ENCODE assay signal across 8 mouse cellular contexts in the genomic region with DNA sequence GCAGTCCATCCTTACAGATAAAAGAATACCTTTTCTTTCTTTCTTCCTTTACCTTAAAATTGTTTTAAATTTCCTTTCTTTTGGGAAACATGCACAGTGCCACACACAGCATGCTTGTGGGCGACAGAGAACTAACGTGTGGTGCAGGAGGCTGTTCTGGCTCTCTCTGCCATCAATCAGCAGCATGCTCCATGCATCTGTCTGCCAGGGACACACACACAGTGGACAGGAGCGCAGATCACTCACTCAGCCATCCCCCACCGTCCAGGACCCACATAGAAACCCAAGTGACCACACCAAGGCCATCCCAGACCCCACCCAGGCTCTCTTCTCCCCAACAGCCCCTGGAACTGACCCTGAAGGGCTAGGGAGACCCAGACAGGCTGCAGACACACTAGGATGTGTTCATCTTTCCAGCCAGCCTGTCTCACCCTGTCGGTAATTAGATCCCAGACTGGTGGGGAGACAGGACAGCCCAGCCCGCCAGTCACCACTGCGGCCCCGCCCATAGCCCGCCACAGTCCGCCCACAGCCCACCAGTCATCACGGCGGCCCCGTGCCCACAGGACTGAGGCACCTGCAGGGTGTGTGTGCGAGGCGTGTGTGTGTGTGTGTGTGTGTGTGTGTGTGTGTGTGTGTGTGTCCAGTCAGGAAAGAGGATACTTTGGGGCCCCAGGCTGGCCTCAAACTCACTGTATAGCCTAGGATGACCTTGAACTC. TPM values are rescaled to one million over a fixed set of nuclear protein-coding genes. Genes with fewer than 3 reads are reported as not detected.
DNase-seq lines count a peak whose midpoint lies in the region; ATAC-seq and TF ChIP-seq lines count a peak whose summit lies in the region.

No protein-coding gene starts in this region.

- no peaks in the 10 kb centered on the region for H3K36me3 ChIP-seq in thymus, adult 2 months (ENCODE audit: control insufficient read depth, insufficient read depth, low read length)
- H3K36me3 ChIP-seq in limb, embryonic 10.5 days, result no peaks in the 10 kb centered on the region
- H3K36me3 ChIP-seq in neural tube, embryonic 14.5 days (ENCODE audit: control insufficient read depth, insufficient read depth, low read length), result no peaks in the 10 kb centered on the region

- TF ChIP-seq CTCF in thymus, adult 2 months (IDR thresholded peaks at IDR 0.05; ENCODE audit: borderline replicate concordance, control insufficient read depth, extremely low read depth, insufficient read depth, low read length, poor library complexity), result no peak

- TF ChIP-seq POLR2A in thymus, adult 2 months (IDR thresholded peaks at IDR 0.05; ENCODE audit: control insufficient read depth, extremely low read depth, insufficient read depth, low read length, poor library complexity), result no peak

- H3K4me1 ChIP-seq in thymus, adult 2 months (replicated peaks; ENCODE audit: control insufficient read depth, insufficient read depth, low read length), result peaks cover 39% of the 10 kb centered on the region
- H3K4me1 ChIP-seq in limb, embryonic 10.5 days, result peaks cover 78% of the 10 kb centered on the region
- peaks cover 40% of the 10 kb centered on the region for H3K4me1 ChIP-seq in neural tube, embryonic 14.5 days (ENCODE audit: control insufficient read depth, insufficient read depth, low read length)

- WGBS in thymus, adult 2 months, result 17% methylated on average over 15 of the region's 15 CpGs
- 13% methylated on average over 14 of the region's 15 CpGs for WGBS in limb, embryonic 10.5 days
- 8% methylated on average over 10 of the region's 15 CpGs for WGBS in neural tube, embryonic 14.5 days

- peak; percentile 30 for DNase-seq in adrenal gland, postnatal 10 days
- DNase-seq in adrenal gland, adult 18-20 months (ENCODE audit: low spot score in 2 of 2), result no peak
- peak; percentile 55 for DNase-seq in thymus, postnatal 4 days
- DNase-seq in thymus, adult 2 months, result no peak
- peak; percentile 65 for DNase-seq in limb, embryonic 10.5 days (ENCODE audit: low spot score)
- no peak for DNase-seq in cerebellum, adult 11-12 months
- DNase-seq in gastrocnemius, postnatal 25 days, result no peak

- H3K9me3 ChIP-seq in limb, embryonic 10.5 days (replicated peaks), result no peaks in the 10 kb centered on the region
- no peaks in the 10 kb centered on the region for H3K9me3 ChIP-seq in neural tube, embryonic 14.5 days (ENCODE audit: control insufficient read depth, low read length)

- peak; percentile 44; the same call in 1 of the 2 replicates for ATAC-seq in neural tube, embryonic 14.5 days (ENCODE audit: low read depth)

- no peak overlapping the region for H3K4me3 ChIP-seq in thymus, adult 2 months (ENCODE audit: control insufficient read depth, insufficient read depth, low read length)
- peak overlapping the region; percentile 49 for H3K4me3 ChIP-seq in limb, embryonic 10.5 days
- H3K4me3 ChIP-seq in neural tube, embryonic 14.5 days (ENCODE audit: low read depth, low read length), result peak overlapping the region; percentile 26

- no peak overlapping the region for H3K27ac ChIP-seq in thymus, adult 2 months (ENCODE audit: control insufficient read depth, insufficient read depth, low read length)
- H3K27ac ChIP-seq in limb, embryonic 10.5 days, result peak overlapping the region; percentile 72
- H3K27ac ChIP-seq in neural tube, embryonic 14.5 days (ENCODE audit: low read depth, low read length), result no peak overlapping the region

- peak overlapping the region; percentile 59 for H3K4me2 ChIP-seq in neural tube, embryonic 14.5 days (ENCODE audit: low read depth, low read length)

- peaks cover 2% of the 10 kb centered on the region; the same call in 1 of the 2 replicates for H3K27me3 ChIP-seq in thymus, adult 2 months (ENCODE audit: control insufficient read depth, insufficient read depth, low read length)
- peaks cover 52% of the 10 kb centered on the region for H3K27me3 ChIP-seq in limb, embryonic 10.5 days (ENCODE audit: low read depth, poor library complexity, severe bottlenecking)
- peaks cover 21% of the 10 kb centered on the region for H3K27me3 ChIP-seq in neural tube, embryonic 14.5 days (ENCODE audit: control insufficient read depth, insufficient read depth, low read length)

- H3K9ac ChIP-seq in neural tube, embryonic 14.5 days (replicated peaks; ENCODE audit: low read depth, low read length), result peak overlapping the region; percentile 46

RNA-seq across cellular contexts. Expression of a gene that starts 9.1 kb away (rescaled TPM):
- total RNA-seq in adrenal gland, postnatal 10 days (2021), result 10 to 100 TPM; 11.7 to 44.5 TPM
- total RNA-seq in adrenal gland, adult 18-20 months (2021), result 10 to 100 TPM; 34.1 to 75.0 TPM
- 36.2 and 53.2 TPM in 2 replicates for polyA plus RNA-seq in thymus, adult 2 months (2012; rRNA removed)
- polyA plus RNA-seq in limb, embryonic 10.5 days (2016; fragmentation: Nextera tagmentation; extraction: Ambion mirVana), result 4.5 and 9.8 TPM in 2 replicates
- polyA plus RNA-seq in neural tube, embryonic 14.5 days (2014; fragmentation: Nextera tagmentation; extraction: Ambion mirVana), result 7.4 and 7.6 TPM in 2 replicates
- 10 to 100 TPM; 12.7 to 30.0 TPM for total RNA-seq in gastrocnemius, postnatal 25 days (2021)

RNA-seq across cellular contexts. Expression of a gene that starts 20.9 kb away (rescaled TPM):
- total RNA-seq in adrenal gland, postnatal 10 days (2021), result 10 to 100 TPM; 14.5 to 16.5 TPM
- 10 to 100 TPM; 14.1 to 15.2 TPM for total RNA-seq in adrenal gland, adult 18-20 months (2021)
- polyA plus RNA-seq in thymus, adult 2 months (2012; rRNA removed), result 44.2 and 52.7 TPM in 2 replicates
- 85.0 and 85.4 TPM in 2 replicates for polyA plus RNA-seq in limb, embryonic 10.5 days (2016; fragmentation: Nextera tagmentation; extraction: Ambion mirVana)
- 10.8 and 16.1 TPM in 2 replicates for polyA plus RNA-seq in neural tube, embryonic 14.5 days (2014; fragmentation: Nextera tagmentation; extraction: Ambion mirVana)
- 1 to 10 TPM; 3.7 to 5.1 TPM for total RNA-seq in gastrocnemius, postnatal 25 days (2021)

RNA-seq across cellular contexts. Expression of a gene that starts 38.2 kb away (rescaled TPM):
- total RNA-seq in adrenal gland, postnatal 10 days (2021), result 100 to 1,000 TPM; 271 to 285 TPM
- 100 to 1,000 TPM; 208 to 219 TPM for total RNA-seq in adrenal gland, adult 18-20 months (2021)
- polyA plus RNA-seq in thymus, adult 2 months (2012; rRNA removed), result 227 and 310 TPM in 2 replicates
- 342 and 401 TPM in 2 replicates for polyA plus RNA-seq in limb, embryonic 10.5 days (2016; fragmentation: Nextera tagmentation; extraction: Ambion mirVana)
- polyA plus RNA-seq in neural tube, embryonic 14.5 days (2014; fragmentation: Nextera tagmentation; extraction: Ambion mirVana), result 337 and 352 TPM in 2 replicates
- total RNA-seq in gastrocnemius, postnatal 25 days (2021), result 100 to 1,000 TPM; 114 to 125 TPM

Comparison
In these comparisons a context has a peak if more than half of its experiments do, and no peak if none do; other contexts are left out.
1. DNase-seq: peak in adrenal gland, postnatal 10 days (single experiment), thymus, postnatal 4 days (single experiment) and limb, embryonic 10.5 days (single experiment); none in adrenal gland, adult 18-20 months (0 of 2), thymus, adult 2 months (single experiment), cerebellum, adult 11-12 months (single experiment) and gastrocnemius, postnatal 25 days (single experiment).